Mouse (Mus musculus) layer of hippocampus, postnatal 14 days (tissue): ENCODE measurements around the gene Olfr571. TPM values are rescaled to one million over a fixed set of nuclear protein-coding genes. Genes with fewer than 3 reads are reported as not detected.

ENCODE experiments used
- DNase-seq, 2 experiments: peaks; one replicate each; pipeline ENCODE4 v3.0.0; 2021 to 2022; ENCODE audit warnings: low spot score in 2 of 2, mixed read lengths in 1 of 2
- long read RNA-seq, 2 experiments: library from polyadenylated mRNA; stranded (forward); transcript quantifications; one replicate each; pipeline ENCODE4 v2.0.0; 2021
- total RNA-seq, 2 experiments: library from RNA; stranded (reverse); gene quantifications; 2 replicates each; pipeline ENCODE4 v1.2.3; 2021

Olfr571 gene
- not detected for total RNA-seq
- long read RNA-seq, experiment 1, result 0 reads
- long read RNA-seq, experiment 2, result 0 reads

DNA sequence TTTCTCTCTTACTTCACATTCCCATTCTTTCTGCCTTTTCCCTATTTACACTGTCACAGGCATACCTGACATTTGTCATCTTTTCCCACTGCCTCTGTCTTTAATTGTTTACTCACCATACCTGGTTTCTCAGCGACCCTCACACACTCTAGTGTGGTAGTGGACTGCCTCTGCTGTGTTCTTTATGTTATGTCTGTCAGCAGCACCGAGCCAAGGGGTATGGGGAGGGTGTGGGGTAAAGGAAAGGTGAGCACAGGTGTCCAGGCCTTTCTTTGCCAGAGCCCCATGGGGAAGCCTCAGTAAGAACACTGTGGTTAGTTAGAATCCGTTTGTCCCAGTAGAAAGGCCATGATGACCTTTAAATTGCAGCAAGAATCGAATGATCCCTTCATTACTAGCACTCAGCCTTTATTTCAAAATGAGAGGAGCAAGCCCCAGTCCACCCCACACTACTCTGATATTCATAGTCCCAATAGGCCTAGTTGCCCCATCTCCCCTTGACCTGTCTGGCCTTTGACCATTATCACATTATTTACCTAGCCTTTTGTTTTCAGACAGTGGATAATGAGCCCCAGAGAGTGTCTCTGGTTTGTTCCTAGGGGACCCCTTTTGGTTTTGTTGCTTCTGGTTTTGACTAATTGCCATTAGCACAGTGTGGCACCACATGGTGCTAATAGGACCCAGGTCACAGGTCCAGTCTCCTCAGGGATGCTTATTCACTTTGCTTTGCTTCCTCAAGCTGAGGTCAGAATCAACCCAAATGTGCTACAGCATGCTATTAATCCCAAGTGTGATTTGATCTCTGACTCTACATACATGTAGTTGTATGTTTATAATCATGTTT is at the start of gene Olfr571:
Gene Olfr571, minus strand, starts transcription at position 505 of the 844 bp plus-strand sequence.
- DNase-seq, result no peak

DNA sequence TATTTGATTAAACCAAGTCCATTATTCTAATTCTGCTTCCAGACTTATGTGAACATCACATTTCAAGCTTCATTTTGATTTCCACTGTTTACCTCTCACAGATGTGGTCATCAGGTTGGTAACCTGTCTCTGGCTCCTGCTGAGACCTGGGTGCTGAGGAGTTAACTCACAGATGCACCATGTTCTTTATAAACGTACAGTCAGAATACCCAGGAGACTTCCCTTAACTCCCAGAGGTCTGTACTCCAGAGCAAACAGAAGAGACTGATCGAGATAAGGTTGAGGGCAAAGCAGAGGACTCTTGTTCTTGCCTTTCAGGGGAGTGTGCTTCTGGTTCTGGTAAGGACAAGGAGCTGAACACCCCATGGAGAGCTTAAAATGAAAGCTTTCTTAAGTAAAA is 45.0 kb upstream of the Olfr571 start, which contains the start of gene Olfr576:
Gene Olfr576, plus strand, starts transcription at position 301 of the 400 bp plus-strand sequence.
- DNase-seq, result no peak

DNA sequence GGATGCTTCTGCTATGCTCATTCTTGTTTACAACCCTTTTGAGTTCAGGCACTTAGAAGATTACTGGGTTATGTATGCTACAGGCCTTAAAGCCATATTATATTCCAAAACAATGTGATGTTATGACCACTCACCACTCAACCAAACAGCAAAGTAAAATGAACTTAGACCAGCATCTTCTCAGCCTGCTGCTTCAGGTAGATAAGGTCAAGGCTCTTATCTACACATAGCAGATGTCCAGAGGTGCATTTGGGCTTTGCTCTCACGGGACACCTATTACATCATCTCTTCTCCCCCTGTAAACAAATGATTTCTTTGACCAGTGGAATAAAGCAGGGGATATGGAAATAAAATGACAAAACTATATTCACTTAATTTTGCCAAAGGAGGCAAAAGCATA is 41.3 kb upstream of the Olfr571 start, which contains the start of gene Olfr575:
Gene Olfr575, minus strand, starts transcription at position 183 of the 400 bp plus-strand sequence.
- DNase-seq, result no peak

GRCm38 (mm10) chr7:102958137-102958536 is 40.8 kb upstream of the Olfr571 start:
- no peak for DNase-seq

DNA sequence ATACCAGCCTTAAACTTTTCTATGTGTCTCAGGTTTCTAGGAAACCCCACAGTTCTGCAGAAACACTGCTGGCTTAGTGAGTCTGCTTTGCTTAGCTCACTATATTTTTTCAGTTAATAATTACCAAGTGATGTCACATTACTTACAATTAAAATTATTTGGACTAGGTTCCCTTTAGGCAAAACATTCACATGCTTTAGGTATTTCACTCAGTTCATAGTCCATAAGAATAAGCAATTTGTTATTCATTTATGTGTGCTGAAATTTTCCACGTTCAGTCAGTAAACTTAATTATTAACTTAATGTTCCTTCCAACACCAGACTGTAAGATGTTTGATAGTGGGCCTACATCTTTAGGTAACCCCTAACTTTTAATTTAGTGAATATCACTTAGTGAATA is 33.4 kb upstream of the Olfr571 start:
- no peak for DNase-seq

GRCm38 (mm10) chr7:102948167-102948566 is 30.8 kb upstream of the Olfr571 start, which contains the start of gene Olfr574:
TSS of gene Olfr574 (plus strand) at chr7:102948467.
- DNase-seq, result no peak

- DNase-seq, result no peak
These were observed 26.1 kb upstream of the Olfr571 start for GRCm38 (mm10) chr7:102943417-102943816.

- DNase-seq, result no peak
These were observed 25.1 kb upstream of the Olfr571 start, which contains the start of gene Olfr573-ps1 for GRCm38 (mm10) chr7:102942475-102942874. TSS of gene Olfr573-ps1 (minus strand) at chr7:102942575.

DNA sequence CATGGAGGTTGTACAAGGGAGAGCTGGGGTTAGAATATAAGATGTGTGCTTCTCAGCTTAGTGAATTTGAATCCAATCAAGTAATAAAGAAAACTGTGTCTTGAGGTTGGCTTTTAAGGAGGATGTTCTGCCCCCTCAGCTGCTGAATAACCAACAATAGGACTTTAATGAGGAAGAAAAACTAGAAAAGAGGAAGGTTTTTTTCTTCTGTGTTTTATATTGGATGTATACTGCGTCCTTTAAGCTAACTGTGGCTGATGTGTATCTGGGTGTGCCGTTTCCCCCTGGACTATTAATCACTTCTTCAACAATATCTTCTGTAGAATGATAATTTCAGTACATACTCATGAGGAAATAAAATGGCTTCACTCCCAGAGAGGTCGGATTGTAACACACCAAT is 9.8 kb upstream of the Olfr571 start:
- DNase-seq, result no peak

DNA sequence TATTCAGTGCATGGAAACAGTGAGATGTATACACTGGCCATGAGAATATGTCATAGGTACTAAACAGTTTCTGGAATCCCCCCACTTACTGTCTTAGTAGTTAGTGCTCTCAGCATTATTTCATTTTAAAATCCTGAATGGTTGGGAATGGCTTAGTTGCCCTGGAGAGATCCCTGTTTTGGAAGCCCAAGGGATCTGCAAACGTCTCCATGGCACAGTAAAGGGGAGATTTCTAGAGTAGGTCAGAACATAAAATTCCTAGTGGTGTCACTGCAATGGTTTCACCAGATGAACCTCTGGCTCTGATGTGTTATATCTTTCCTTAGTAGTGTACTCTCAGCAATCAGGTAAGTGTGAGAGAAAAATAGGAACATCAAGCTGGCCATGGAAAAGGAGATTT is 6.8 kb upstream of the Olfr571 start, which contains the start of gene Olfr572:
Gene Olfr572, plus strand, starts transcription at position 301 of the 400 bp plus-strand sequence.
- no peak for DNase-seq

DNA sequence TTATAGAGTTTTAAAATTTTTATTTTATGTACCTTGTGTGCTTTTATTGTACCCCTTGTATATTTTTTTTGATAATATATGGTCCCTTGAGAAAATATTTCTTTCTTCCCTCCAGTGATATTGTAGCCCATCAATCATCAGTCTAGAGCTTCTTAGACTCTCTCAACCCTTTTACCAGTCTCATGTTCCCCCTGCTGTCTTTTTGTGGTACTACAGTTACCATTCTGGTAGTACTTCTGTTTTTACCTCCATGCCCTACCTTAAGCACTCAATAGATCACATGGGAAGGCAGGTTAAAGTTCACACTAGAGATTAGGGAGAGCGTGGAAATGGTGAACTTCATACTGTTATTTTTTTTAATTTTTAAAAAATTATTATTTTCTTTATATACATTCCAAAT is 2.3 kb upstream of the Olfr571 start:
- peak in 1 of 2 experiments; percentile 49 for DNase-seq

DNA sequence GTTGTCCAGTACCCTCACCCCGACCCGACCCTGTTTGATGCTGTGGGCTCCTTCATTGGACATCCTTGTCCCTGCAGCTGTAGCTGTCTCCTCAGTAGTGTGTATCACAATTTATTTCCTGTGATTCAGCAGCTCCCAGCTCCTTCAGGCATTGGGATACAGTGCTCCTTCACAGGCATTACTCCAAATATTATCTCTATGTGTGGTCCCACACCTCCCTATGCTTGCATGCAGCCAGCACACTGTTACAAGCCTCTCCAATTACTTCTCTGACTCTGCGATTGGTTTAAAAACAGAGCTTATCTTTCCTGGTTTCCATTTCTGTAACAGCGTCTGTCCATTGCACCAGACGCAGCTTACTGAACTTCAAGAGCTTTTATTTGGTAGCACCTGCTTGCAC is 931 bp downstream of the Olfr571 start:
- DNase-seq, result no peak

GRCm38 (mm10) chr7:102915261-102915660 is 2.1 kb downstream of the Olfr571 start:
- no peak for DNase-seq

- DNase-seq, result no peak
These were observed 26.6 kb downstream of the Olfr571 start, which contains the start of gene Olfr569 for GRCm38 (mm10) chr7:102890782-102891181. TSS of gene Olfr569 (minus strand) at chr7:102890882.

- DNase-seq, result no peak
These were observed 40.5 kb downstream of the Olfr571 start, which contains the start of gene Olfr568 for GRCm38 (mm10) chr7:102876822-102877221. TSS of gene Olfr568 (plus strand) at chr7:102877122.

GRCm38 (mm10) chr7:102858665-102859064 is 58.7 kb downstream of the Olfr571 start, which contains the start of gene Olfr566:
TSS of gene Olfr566 (minus strand) at chr7:102858765.
- DNase-seq, result no peak

DNA sequence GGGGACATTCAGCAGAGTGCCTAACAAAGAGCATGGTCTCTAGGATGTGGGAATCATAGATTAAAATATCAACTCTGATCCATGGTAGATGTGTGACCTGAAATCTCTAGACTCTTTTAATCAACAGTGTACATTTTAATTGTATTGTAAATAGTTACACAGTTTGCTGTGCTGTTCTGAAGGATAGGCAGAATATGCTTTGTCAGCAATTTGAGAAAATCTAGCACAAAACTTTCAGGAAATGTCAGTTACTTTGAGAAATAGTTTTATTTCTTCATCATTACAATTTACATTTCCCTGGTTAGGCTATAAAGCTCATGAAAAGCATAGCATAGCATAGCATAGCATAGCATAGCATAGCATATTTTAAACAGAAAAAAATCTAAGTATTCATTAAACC is 61.5 kb downstream of the Olfr571 start:
- no peak for DNase-seq

Other genes with a start within 250 kb of the Olfr571 start
- gene Trim68, start 230.2 kb downstream of the Olfr571 start, total RNA-seq, result 1 to 10 TPM; 5.5 to 6.4 TPM
- gene Olfr557, start 221.6 kb downstream of the Olfr571 start, total RNA-seq, result under 1 TPM; 0.19 to 0.21 TPM
- gene Olfr558, start 215.3 kb downstream of the Olfr571 start, total RNA-seq, result under 1 TPM; 0.41 to 0.45 TPM
- not detected for gene Olfr33, start 198.5 kb downstream of the Olfr571 start, total RNA-seq
- gene Olfr559, start 190.0 kb downstream of the Olfr571 start, total RNA-seq, result not detected
- gene Olfr560, start 158.2 kb downstream of the Olfr571 start, total RNA-seq, result not detected
- under 1 TPM; 0.16 to 0.38 TPM for gene Olfr78, start 158.1 kb downstream of the Olfr571 start, total RNA-seq
- gene Olfr561, start 146.3 kb downstream of the Olfr571 start, total RNA-seq, result under 1 TPM in 1 of 2 experiments, not detected in 1; 0.24 TPM
- gene Olfr564, start 114.1 kb downstream of the Olfr571 start, total RNA-seq, result not detected
- gene Olfr566, start 58.8 kb downstream of the Olfr571 start, total RNA-seq, result not detected
- not detected for gene Olfr568, start 40.4 kb downstream of the Olfr571 start, total RNA-seq
- gene Olfr569, start 26.7 kb downstream of the Olfr571 start, total RNA-seq, result not detected
- under 1 TPM in 1 of 2 experiments, not detected in 1; 0.53 TPM for gene Olfr570, start 23.0 kb downstream of the Olfr571 start, total RNA-seq
- not detected for gene Olfr572, start 6.9 kb upstream of the Olfr571 start, total RNA-seq
- gene Olfr573-ps1, start 25.0 kb upstream of the Olfr571 start, total RNA-seq, result not detected
- gene Olfr574, start 30.9 kb upstream of the Olfr571 start, total RNA-seq, result not detected
- not detected for gene Olfr575, start 41.2 kb upstream of the Olfr571 start, total RNA-seq
- not detected for gene Olfr576, start 45.1 kb upstream of the Olfr571 start, total RNA-seq
- gene Olfr577, start 58.4 kb upstream of the Olfr571 start, total RNA-seq, result not detected
- gene Olfr578, start 71.8 kb upstream of the Olfr571 start, total RNA-seq, result not detected
- gene Olfr582, start 120.5 kb upstream of the Olfr571 start, total RNA-seq, result not detected
- gene Olfr583, start 133.8 kb upstream of the Olfr571 start, total RNA-seq, result not detected
- gene Olfr584, start 164.3 kb upstream of the Olfr571 start, total RNA-seq, result not detected
- not detected for gene Olfr585, start 180.2 kb upstream of the Olfr571 start, total RNA-seq
- gene Olfr586, start 208.1 kb upstream of the Olfr571 start, total RNA-seq, result not detected
- not detected for gene Olfr588-ps1, start 223.3 kb upstream of the Olfr571 start, total RNA-seq
- not detected for gene Olfr589, start 238.8 kb upstream of the Olfr571 start, total RNA-seq